Mouse (Mus musculus) cerebellum, adult 11 months (tissue): ENCODE data around the gene Eng.

Experiments
- DNase-seq: peaks from one replicate; pipeline ENCODE4 v3.0.0; 2022

The Eng gene

DNA sequence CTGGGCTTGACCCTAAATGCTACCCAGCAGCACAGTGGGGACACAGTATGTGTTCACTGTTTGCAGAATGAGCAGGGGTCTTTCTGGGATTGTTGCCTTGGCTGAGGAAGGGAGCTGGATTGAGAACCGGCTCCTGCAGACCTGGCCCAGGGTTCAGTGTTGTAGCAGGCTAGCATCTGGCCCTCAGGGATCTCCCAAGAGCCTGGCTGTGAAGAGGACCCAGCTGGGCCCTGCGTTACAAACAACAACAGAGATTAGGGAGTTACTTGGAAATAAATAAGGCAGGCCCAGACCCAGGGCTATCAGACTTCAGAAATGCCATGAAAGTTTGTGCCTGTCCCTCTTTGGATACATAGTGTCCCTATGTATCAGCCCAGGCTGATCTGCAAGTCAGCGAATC lies 748 bp upstream of the Eng start:
- no peak for DNase-seq

DNA sequence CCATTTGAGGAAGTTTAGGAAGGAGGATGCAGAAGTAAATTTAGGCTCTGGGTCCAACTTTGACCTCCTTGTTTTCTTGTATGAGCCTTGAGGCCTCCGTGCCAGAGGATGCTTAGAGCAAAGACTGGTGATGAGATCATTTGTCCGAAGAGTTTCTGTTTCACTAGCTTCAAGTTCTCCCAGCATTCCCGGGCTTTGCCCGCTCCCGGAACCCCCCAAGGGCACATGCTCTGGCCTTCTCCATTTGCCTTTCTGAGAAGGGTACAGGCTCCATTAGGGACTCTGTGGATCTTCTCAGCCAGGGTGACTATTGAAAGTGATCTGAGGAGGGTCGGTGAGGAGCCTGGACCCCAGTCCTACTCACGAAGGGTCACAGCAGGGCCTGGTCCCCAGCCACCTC lies 971 bp downstream of the Eng start:
- no peak for DNase-seq

DNA sequence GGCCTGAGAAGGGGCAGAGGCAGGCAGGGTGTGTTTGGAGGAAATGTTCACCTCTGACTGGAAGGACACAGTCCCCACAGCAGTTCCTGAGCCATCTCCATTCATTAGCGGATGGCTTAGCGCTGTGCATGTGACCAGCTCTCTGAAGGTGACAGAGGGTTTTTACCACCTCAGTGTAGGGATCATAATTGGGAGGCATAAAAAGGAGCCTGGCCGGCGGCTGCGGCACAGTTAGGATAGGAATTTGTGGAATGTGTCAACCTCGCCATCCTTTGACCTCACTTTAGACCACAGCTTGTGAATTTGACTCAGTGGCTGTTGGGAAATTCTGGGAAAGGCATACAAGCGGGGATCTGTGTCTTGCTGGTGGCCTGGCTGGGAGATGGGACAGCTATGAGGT lies 7.4 kb downstream of the Eng start:
- no peak for DNase-seq

DNA sequence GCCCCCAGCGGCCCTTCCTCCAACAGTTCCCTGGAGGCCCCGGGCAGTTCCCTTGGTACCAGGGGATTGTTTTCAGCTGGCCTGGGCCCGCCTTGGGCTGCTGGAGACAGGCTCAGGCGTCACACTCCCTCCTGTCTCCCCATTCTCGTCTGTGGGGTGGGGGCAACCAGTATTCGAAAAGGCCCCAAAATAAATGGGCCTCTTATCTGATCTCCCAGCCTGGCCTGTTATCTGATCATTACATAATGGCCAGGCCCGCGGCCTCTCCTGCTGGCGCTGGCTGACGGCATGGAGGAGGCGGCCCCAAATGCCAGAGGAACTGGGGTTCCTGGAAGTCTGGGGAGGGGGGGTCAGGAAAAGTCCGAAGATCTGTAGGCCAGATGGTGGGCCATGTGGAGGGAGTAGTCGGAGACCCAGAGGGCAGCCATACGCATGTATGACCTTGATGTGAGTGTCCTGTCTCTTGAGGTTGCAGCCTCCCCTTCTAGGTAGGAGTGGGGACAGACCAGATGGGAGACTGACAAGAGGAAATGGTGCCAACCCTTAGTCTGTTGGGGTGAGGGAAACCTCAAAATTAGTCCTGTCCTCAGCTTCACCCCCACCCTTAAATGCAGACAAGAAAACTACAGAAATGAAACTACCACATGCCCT lies 8.5 kb downstream of the Eng start:
- no peak for DNase-seq

DNA sequence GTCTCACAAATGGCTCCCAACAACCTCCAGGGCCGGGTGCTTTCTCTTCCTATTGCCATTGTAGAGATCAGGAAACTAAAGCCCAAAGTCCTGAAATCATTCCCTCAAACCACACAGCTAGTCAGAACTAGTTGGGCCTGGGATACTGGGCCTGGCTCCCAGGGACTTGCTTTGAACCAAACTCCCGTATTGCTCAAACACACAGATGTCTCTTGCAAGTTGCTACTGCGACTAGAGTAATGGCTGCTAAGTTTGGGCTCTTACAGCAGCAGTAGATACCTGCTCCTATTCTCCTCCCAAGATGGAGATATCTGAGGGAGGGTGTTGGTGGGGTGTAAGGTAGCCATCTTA lies 9.0 kb downstream of the Eng start:
- no peak for DNase-seq

DNA sequence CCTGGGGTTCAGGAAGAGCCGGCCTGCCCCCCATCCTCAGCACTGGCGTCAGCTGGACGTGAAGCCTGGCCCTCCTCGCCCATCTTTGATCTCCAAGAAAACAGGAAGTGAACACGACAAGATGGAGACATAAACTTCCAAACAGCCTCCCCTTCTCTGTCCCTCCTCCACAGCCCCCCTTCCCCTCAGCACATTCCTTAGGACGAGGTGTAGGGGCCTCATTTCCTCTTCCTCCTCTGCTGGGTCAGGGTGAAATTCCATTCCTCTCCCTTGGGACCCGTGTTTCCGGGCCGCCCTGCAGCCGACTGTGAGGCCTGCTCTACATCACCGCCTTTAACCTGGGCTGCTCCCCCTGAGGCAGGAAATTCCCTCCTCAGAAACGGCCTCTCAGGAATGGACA lies 9.4 kb downstream of the Eng start:
- no peak for DNase-seq

DNA sequence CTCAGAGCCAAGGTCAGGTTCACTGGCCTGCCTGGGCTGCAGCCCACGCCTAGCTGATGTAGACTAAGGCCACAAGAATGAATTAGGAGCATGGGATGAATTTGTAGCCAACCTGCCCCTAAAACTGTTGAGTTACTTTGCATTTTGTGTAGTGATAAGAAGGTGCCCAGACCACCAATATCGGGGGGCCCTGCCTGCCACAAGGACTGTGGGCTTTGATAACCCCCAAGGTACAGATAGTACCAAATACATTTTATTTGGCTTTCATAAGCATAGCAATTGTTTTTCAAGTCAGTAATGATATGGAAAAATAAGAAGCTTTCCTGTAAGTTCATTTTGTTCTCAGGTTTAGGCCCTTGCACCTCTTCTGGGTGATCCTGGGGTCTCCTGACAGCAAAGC lies 12.5 kb downstream of the Eng start:
- DNase-seq: no peak

DNA sequence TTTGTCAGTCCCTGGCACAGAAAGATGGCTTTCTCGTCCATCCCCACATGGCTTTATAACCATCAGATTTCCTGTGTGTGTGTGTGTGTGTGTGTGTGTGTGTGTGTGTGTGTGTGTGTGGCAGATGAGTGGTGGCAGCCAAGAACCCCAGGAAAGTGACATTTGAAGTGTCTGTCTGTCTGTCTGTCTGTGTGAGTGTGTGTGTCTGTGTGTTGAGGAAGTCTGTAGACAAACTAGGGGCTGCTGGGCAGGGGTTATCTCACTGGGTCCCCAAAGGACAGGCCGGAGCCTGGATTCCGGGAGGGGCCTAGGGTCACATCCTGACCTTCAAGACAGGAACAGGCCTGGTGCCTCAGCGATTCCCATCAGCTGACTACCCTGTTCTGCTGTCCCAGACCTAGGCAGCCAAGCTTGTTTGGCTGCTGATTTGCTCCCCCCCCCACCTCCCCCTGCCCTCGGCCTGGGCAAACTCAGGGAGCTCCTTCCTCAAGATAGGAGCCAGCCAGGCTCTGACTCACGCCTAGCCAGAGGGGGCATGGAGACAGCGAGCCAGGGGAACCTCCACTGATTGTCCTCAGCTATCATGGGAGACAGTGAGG lies 15.2 kb downstream of the Eng start:
- no peak for DNase-seq

DNA sequence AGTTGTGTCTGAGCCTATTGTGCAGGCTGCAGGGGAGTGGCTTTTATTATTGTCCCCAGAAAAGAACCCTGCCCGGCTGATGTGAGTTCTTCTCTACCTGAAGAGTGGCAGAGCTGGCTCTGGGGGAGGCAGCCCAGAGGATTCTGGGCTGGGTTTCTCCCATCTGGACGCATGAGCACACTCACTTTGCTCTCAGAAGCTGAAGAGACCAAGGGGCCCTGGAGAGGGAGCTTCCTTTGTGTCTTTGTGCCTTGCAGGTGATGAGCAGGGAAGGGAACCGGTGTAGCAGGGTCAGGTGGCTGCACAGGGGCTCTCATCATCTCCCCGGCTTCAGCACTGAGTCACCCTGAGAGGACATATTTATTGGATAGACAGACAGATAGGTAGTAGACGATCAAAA lies 15.9 kb downstream of the Eng start:
- DNase-seq: no peak

DNA sequence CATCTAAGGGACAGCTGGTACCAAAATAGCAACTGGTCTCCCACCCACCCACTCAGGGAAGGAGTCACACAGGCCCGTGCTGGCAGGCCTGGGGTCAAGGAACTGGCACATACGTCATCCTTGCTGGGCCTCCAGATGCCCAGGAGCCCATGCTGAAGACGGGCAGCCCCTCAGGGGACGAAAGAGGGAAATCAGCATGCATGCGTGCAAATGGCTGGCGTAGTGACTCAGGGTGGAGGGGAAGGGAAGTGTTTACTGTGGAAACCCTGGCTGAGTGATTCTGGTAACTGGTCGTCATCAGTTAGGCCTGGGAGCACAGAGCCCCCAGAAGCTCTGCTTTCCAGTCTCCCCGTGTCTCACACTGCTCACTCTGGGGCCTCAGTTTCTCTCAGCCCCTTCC lies 18.9 kb downstream of the Eng start:
- DNase-seq: no peak

DNA sequence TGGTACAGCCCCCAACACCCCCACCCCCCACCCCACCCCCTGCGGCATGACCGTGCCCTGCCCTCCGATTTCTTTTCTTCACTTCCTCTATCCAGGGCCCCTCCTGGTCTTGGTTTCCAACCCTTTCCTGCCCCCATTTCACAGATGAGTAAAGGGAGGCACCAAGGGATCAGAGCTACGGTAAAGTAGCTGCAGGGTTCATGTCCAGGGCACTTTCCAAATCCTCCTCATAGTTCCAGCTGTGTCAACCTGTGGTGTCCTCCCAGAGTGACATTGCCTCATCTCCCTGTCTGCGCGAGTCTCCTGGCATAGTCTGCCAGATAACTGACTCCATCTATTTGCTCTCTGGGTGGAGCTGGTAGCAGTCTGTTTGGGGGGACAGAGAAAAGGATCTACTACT lies 19.5 kb downstream of the Eng start:
- no peak for DNase-seq

DNA sequence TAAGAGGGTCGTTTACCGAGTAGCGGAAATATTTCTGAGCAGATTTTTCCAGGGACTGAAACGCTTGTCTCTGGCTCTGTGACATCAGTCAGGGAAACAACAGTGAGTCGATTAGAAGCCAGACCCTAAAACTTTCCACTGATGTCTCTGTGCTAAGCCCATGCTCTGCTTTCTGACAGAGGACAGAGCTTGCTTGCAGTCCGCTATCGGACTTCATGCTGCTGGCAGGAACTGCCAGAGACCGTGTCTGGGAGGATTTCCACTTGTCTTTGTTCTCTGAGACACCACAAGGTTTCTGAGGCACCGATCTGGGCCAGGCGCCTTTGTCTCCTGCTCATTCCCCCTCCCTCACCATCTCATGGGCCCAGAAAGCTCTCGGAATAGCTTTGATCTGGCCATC lies 21.4 kb downstream of the Eng start:
- no peak for DNase-seq

DNA sequence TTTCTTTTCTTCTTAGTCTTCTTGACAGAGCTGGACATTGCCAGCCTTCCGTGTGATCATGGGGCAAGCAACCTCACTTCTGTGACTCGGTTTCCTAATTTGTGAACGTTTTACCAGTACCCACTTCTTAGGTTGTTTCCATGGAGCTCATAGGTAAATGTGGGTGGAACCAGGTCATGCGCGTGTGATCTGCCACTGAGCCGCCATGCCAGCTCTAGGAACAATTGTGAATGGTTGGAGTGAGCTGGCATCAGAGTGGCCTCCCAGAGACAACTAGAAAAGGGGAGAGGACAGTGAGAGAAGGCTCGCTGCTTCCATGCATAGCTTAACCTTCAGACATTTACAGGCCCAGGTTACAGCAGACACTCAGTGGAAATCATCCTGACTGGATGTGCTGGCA lies 21.8 kb downstream of the Eng start:
- DNase-seq: no peak

DNA sequence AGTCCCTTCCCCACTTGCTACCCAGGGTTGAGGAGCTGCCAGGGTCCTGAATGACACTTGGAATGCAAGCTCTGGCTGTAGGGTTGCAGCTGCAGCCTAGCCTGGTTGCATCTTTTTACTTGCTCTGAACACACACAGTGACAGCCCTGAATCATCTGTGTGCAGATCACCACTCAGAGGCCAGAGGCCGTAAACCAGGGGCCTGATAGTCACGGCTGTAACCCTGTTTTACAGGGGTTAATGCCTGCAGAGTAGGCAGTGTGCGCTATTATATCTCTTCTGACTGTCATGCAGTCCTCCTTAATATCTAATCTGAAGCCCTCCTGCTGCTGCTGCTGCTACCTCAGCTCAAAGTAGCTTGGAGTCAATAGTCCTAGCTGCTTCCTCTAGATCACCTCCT lies 23.5 kb downstream of the Eng start:
- DNase-seq: no peak

DNA sequence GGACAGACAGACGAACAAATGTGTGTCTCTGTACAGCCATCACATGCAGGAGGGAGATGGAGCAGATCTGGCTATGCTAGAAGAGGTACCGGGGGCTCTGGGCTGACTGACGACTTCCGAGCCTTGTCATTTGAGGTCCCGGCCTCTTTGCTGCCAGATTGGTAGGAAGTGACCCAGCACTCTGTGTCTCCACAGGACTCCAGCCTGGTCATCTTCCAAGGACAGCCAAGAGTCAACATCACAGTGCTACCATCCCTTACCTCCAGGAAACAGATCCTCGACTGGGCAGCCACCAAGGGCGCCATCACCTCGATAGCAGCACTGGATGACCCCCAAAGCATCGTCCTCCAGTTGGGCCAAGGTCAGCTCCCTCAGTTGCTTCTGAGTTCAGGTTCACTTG lies 24.8 kb downstream of the Eng start:
- no peak for DNase-seq

DNA sequence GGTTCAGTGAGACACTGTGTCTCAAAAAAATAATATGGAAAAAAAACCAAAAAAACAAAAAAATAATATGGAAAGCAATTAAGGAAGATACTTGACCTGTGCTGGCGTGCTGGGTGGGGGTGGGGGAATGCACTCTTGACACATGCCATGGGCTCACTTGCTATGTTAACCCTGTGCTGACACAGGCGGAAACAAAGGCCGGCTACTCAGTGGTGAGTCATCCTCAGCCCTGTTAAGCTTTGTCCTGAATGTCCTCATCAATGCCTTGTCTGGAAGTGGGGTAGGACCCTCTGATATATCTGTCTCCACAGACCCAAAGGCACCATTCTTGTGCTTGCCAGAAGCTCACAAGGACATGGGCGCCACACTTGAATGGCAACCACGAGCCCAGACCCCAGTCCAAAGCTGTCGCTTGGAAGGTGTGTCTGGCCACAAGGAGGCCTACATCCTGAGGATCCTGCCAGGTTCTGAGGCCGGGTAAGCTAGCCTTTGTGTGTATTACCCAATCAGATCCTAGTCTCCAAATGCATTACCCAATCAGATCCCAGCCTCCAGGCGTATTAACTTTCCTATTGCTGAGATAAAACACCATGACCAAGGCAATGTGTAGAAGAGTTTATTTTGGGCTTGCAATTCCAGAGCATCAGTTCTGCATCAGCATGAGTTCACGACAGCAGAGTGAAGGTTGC lies 25.7 kb downstream of the Eng start:
- no peak for DNase-seq

DNA sequence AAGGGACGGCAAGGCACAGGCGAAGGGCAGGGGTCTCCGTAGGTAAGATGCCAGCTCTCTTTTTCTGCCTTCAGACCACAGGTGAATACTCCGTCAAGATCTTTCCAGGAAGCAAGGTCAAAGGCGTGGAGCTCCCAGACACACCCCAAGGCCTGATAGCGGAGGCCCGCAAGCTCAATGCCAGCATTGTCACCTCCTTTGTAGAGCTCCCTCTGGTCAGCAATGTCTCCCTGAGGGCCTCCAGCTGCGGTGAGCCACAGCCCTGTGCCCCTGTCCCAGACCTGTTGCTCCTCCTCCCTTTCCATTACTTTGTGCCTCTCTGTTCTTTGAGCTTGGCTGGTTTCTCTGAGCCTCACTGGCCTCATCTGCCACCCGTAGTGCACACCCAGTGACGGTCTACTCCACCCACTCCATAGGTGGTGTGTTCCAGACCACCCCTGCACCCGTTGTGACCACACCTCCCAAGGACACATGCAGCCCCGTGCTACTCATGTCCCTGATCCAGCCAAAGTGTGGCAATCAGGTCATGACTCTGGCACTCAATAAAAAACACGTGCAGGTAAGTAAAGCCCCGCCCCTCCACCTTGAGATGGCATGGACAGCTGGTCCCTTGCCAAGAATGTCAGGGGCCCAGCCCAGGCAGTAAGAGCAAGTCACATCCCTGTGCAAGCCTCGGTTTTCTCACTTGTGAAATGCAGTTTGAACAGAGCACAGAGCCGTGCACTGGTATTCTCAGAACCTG lies 27.0 kb downstream of the Eng start:
- DNase-seq: no peak

DNA sequence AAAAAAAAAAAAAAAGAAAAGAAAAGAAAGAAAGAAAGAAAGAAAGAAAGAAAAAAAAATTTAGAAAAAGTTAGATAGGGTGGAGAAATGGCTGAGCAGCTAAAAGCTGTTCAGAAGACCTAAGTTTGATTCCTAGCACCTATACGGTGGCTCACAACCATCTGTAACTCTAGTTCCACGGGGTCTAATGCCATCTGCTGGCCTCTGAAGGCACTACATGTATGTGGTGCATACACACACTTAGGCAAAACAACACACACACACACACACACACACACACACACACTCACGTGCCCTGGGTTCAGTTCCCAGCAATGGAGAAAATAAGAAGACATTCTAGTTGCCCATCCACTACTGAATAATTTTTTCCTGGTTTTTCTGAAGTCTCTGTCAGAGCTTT lies 30.4 kb downstream of the Eng start:
- DNase-seq: no peak

DNA sequence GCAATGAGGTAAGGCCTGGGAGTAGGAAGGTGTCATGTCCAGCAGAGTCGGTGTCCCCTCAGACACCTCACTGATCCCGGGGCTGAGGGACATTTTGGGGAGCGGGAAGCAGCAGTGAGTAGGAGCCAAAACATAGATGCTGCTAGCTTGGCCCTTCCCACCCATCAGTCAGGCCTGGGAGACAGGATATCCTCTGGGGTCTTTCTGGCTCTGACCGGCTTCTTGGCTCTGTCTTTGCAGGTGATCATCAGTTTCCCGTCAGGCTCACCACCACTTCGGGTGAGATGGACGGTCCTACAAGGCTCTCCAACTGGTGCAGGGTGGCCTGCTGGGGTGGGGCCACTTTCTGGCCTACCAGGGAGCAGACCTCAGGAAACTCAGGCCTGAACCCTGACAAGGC lies 31.3 kb downstream of the Eng start:
- no peak for DNase-seq

DNA sequence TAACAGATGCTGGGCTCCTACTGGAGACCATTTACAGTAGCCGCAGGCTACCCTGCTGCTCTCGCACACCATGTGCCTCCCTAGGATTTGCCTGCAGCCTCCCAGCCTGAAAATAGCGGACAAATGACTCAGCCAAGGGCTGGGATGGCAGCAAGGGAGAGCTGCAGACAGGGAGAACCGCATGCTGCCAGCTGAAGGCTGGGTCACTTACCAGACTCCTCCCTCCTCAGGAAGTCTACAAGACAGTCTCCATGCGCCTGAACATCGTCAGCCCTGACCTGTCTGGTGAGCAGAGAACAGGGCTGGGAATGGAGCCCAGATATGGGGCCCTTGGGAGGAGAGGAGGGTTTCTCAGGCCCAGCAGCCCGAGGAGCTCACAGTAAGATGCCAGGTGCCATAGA lies 33.7 kb downstream of the Eng start:
- DNase-seq: no peak

DNA sequence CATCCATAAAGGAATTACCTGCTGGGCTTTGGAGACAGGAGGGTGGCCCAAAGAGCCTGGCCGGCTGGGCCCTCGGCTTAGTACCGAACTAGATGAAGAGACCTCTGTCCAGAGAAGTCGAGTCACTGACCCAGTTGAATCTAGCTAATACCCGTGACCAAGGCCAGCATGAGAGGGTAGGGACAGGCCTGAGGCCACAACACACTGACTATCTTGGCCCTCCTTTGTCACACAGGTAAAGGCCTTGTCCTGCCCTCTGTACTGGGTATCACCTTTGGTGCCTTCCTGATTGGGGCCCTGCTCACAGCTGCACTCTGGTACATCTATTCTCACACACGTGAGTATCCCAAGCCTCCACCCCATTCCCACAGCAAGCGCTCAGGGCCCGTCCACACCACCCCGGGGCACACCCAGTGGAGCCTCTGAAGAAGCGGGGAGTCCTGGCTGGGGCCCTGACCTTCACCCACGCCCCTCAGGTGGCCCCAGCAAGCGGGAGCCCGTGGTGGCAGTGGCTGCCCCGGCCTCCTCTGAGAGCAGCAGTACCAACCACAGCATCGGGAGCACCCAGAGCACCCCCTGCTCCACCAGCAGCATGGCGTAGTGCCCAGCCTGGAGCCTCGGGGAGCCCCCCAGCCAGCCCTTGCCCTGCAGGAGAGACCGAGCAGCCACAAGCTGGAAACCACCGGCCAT lies 34.7 kb downstream of the Eng start:
- DNase-seq: no peak

DNA sequence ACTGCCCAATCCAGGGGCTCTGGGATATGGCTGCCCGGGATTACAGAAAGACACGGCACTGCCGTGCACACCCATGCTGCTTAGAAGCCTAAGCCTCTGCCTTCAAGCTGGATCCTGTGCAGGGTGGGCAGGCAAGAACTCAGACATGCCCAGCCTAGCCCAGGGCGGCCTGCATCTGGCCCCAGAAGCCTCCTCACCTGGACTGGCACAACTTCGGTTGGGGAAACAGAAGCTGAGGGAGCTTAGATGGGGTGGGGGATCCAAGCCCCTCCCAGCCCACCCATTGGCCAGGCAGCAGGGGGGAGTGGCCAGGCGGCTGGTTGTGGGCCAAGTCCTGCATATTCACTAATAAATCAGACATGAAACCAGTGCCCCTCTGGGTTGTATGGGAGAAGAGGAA lies 35.4 kb downstream of the Eng start:
- DNase-seq: no peak

DNA sequence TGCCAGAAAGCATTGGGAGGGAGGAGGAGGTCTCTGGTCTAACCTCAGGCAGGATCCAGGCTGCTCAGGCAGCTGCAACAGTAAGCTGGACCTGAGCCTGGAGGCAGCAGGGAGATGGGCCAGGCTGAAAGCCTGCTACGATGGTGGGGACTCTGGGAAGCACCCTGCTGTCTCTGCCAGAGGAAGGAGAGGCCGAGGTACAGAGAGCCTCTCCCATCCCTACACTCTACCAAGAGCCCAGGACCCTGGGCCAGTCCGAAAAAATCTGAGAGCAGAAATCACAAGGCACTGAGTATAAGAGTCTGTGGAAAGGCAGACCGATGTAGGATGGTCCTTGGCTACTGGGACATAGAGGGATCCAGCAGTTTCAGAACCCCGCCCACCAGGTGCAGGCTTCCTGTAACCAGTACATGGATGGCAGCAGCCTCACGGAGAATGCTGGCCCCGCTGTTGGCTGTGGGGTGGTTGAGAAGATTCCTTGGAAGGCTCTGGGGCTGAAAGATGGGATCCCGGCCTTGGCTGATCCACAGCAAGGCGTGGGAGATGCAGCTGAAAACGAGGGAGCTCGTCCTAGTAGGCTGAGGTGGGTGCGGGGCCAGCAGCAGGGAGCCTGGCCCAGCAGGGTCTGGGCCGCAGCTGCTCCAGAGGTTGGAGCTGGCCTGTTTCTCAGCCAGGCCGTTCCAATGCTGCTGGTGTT lies 36.5 kb downstream of the Eng start:
- no peak for DNase-seq
